Mouse (Mus musculus): ENCODE measurements around the gene Cyp2d10. TPM values are rescaled to one million over a fixed set of nuclear protein-coding genes. Genes with fewer than 3 reads are reported as not detected.
"Not testable (repeated sequence)": the region's sequence is repeated elsewhere in the genome, so short reads cannot be mapped to it uniquely, and the experiment has no call there.

Cyp2d10 gene
- total RNA-seq, 1 experiment from 2014 or later = 47.2 TPM

GRCm38 (mm10) chr15:82401516-82401915, 5.5 kb downstream of the Cyp2d10 start:
- DNase-seq = no peak

- not testable (repeated sequence) for DNase-seq
Observed at GRCm38 (mm10) chr15:82395955-82396354, 11.0 kb downstream of the Cyp2d10 start.

GRCm38 (mm10) chr15:82393922-82394321, 13.1 kb downstream of the Cyp2d10 start, which contains the start of gene Cyp2d11:
Cyp2d11 (minus strand) TSS chr15:82394022.
- DNase-seq = not testable (repeated sequence)

DNA sequence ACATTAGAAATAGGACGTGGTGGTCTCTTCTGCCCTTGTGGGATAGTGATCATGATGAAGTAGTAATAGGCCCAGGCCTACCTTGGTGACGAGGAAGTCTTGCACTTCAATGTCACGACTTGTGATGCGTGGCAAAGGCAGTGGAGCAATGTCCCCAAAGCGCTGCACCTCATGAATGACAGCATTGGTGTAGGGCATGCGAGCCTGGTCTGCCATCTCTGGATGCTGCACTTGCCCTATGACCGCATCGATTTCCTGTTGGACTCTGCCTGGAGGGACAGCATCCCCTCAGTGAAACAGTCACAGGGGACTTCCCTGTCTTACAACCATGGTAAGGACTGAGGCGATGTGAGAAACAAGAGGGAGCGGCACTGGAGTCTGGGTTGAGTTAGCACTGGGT, 17.1 kb downstream of the Cyp2d10 start:
- DNase-seq = not testable (repeated sequence)

DNA sequence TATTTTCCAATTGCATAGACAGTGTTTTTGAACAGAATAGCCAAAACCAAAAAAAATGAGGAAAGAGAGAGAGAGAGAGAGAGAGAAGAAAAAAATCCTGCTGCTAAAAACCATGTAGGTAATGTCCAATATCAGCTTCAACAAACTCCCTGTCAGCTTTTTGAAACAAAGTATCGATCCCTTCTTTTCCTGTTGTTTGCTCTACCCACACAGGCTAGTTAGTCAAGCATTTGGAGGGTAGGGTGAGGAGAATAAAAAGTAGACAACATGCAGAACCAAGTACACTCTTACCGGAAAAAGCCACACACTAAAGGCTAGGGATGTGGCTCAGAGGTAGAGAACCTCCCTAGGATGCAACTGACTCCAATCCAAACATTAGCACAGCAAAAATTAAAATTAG, 21.3 kb downstream of the Cyp2d10 start:
- no peak for DNase-seq

GRCm38 (mm10) chr15:82382441-82382840, 24.6 kb downstream of the Cyp2d10 start:
- DNase-seq = no peak

DNA sequence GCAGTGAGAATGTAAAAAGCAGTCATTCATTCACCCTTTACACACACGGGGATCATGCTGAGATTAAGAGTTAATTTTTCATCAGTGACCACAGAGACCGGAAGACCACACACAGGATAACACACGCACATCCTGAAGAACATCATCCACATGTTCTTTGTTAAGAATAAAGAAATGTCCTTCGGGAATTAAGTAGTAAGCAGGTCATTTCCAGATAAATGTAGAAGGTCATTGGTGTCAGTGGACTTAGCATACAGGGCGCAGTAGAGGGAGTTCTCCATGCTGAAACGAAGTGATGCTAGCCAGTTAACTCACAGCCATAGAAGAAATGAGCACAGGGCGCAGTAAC, 26.3 kb downstream of the Cyp2d10 start:
- no peak for DNase-seq

- DNase-seq = peak; percentile 81
Observed at GRCm38 (mm10) chr15:82379871-82380713, 26.9 kb downstream of the Cyp2d10 start, which contains the start of gene Cyp2d22. Cyp2d22 (minus strand) TSS chr15:82380260.

- DNase-seq = no peak
Observed at GRCm38 (mm10) chr15:82379511-82379870, 27.5 kb downstream of the Cyp2d10 start.

- peak; percentile 41 for DNase-seq
Observed at GRCm38 (mm10) chr15:82378261-82379180, 28.5 kb downstream of the Cyp2d10 start.

DNA sequence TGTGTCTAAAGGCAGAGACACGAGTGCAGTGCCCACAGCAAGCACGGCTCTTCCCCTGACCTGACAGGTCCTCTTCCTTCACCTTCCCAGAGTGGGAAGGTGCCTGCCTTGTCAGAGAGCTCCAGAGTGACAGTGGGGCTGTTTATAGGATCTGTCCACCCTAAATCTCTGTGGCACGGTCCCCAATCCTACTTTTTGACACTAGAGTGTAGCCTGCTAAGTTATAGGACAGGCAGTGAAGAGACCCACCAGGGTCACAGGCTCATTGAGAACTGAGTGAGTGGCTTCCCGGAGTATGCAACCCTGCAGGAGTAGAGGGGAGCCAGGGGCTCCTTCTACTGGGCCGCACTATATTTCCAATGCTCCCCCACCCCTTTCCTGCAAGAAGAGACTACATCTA, 29.3 kb downstream of the Cyp2d10 start:
- no peak for DNase-seq

- peak; percentile 60 for DNase-seq
Observed at GRCm38 (mm10) chr15:82376393-82377138, 30.4 kb downstream of the Cyp2d10 start.

DNA sequence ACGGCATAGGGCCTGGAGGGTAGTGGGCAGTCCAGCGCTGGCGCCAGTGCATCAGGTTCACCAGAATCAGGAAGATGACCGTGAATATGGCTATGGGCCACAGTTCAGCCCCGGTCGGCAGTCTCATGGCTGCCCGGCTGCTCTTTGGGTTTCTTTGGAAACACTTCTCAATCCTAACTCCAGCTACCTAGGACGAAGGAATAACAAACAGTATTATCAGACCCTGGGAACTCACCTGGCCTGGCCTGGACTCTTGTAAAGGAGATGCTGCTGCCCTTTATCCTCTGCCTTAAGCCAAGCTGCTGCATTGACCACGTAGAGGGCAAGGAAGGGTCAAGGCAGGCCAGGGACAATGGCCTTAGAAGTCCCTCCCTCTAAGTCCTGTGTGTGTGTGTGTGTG, 31.1 kb downstream of the Cyp2d10 start:
- no peak for DNase-seq

- DNase-seq = no peak
Observed at GRCm38 (mm10) chr15:82374437-82374836, 32.6 kb downstream of the Cyp2d10 start.

- no peak for DNase-seq
Observed at GRCm38 (mm10) chr15:82372991-82373390, 34.0 kb downstream of the Cyp2d10 start.

DNA sequence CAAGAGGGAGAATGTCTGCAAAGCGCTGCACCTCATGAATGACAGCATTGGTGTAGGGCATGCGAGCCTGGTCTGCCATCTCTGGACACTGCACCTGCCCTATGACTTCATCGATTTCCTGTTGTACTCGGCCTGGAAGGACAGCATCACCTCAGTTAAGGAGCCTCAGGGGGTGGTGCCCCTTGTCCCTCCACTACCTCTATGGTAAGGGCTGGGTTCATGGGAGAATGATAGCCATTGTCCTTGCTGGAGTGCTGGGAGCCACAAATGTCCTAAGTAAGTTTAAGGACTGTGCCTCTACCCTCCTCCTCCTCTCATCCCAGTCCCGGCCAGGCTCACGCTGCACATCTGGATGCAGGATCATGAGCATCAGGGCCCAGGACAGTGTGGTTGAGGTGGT, 34.5 kb downstream of the Cyp2d10 start:
- no peak for DNase-seq

DNA sequence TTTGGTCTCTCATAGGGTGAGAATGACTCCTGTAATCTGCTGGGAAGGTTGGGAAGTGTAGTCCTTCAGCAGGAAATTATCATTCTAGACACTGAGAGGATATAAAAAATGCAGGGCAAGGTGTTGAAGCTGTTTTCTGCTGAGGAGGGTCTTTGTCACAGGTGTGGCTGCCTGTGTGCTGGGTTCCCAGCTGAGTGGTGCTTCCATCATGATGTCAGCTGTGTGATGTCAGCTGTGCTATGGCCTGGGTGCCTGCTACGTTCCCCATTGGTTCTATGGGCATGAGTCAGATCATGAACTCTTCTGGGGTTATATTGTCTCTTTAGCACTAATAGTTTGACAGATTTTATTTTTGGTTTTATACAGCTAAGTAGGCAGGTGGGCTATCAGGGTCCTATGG, 38.1 kb downstream of the Cyp2d10 start:
- no peak for DNase-seq

GRCm38 (mm10) chr15:82368146-82368545, 38.8 kb downstream of the Cyp2d10 start:
- DNase-seq = no peak

- DNase-seq = peak; percentile 4
Observed at GRCm38 (mm10) chr15:82364561-82364960, 42.4 kb downstream of the Cyp2d10 start.

DNA sequence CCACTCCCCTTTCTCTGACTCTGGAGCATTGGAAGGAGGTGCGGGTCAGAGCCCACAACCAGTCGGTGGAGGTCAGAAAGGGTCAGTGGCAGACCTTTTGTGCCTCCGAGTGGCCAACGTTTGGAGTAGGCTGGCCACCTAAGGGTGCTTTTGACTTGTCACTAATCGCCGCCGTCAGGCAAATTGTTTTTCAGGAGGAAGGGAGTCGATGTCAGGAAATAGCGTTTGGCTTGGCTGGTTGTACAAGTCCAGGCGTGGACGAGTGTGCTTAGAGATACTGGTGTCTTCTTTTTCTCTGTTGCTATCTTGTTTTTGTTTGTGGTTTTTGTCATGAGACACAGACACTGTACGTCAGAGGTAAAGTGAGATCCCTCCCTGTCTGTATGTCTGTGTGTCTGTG, 43.2 kb downstream of the Cyp2d10 start:
- DNase-seq = not testable (repeated sequence)

DNA sequence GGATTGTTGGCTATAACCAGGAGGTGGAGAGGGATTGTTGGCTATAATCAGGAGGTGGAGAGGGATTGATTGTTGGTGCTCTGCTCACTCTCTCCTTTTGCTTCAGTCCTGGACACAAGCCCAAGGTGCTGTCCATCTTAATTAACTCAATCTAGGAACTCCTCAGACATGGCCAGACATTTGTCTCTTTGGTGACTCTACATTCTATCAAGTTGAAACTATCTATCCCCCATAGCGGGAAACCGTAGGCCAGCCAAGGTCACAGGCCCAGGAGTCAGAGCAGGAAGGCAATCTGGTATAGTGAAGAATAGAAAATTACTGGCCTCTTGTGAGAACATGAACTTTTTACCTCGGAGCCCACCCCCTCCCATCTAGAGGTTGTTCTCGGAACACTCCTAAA, 44.8 kb downstream of the Cyp2d10 start:
- DNase-seq = peak; percentile 49

GRCm38 (mm10) chr15:82361459-82362018, 45.5 kb downstream of the Cyp2d10 start:
- peak; percentile 54 for DNase-seq

Measured in adrenal gland, postnatal 14 days (tissue).